Comparison of ENCODE assay signal across 18 mouse cellular contexts in the genomic region with DNA sequence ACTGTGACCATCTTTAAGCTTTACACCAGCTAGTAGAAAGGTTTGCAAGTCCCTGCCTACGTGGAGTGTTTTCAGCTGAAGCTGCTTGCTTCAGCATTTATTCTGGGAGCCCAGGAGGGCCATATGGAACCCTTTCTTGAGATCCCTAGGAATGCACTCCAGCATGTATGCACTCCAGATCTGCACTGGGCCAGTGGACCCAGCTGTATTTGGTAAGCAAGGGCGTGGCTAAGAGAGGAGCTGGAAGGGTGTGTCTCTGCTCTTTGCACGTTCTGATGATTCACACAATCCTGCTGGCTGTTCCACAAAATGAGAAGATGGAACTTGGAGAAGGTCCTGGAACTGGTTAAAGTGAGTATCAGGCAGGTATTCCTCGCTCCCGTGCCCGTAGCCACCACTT.
DNase-seq lines count a peak whose midpoint lies in the region; ATAC-seq and TF ChIP-seq lines count a peak whose summit lies in the region.
"Had no signal": no experiment of that assay in that cellular context is flagged by ENCODE, and none has a peak within 500 bp of the region (broad histone marks: within the 10 kb centered on the region; RNA-seq: fewer than 3 reads in every experiment).

No protein-coding gene starts in this region.

- 68% methylated on average over 6 of the region's 6 CpGs for WGBS in lung, embryonic 15.5 days
- 47% methylated on average over 6 of the region's 6 CpGs for WGBS in stomach, postnatal 0 days

- peaks cover 9% of the 10 kb centered on the region; the same call in 1 of the 2 replicates for H3K4me1 ChIP-seq in lung, embryonic 15.5 days
- no peaks in the 10 kb centered on the region; the same call in 1 of the 2 replicates for H3K4me1 ChIP-seq in stomach, postnatal 0 days (replicated peaks; ENCODE audit: control insufficient read depth, insufficient read depth)
- H3K4me1 ChIP-seq: neural tube, embryonic 13.5 days had no signal

- no peak overlapping the region for H3K9ac ChIP-seq in lung, embryonic 15.5 days
- no peak overlapping the region for H3K9ac ChIP-seq in stomach, postnatal 0 days (ENCODE audit: low read length)
- H3K9ac ChIP-seq: neural tube, embryonic 13.5 days had no signal

- TF ChIP-seq EP300 in stomach, postnatal 0 days (optimal IDR thresholded peaks at IDR 0.05), result no peak

- TF ChIP-seq CTCF in stomach, postnatal 0 days (IDR thresholded peaks at IDR 0.05; ENCODE audit: low read depth), result no peak
- no peak for TF ChIP-seq CTCF in layer of hippocampus, adult 2 months (conservative IDR thresholded peaks at IDR 0.05)

- no peaks in the 10 kb centered on the region for H3K36me3 ChIP-seq in lung, embryonic 15.5 days
- no peaks in the 10 kb centered on the region for H3K36me3 ChIP-seq in stomach, postnatal 0 days (ENCODE audit: control insufficient read depth, insufficient read depth, low read length)
- H3K36me3 ChIP-seq: neural tube, embryonic 13.5 days had no signal

- no peaks in the 10 kb centered on the region for H3K27me3 ChIP-seq in lung, embryonic 15.5 days
- H3K27me3 ChIP-seq in stomach, postnatal 0 days (ENCODE audit: control insufficient read depth, insufficient read depth, low read length), result no peaks in the 10 kb centered on the region
- H3K27me3 ChIP-seq: neural tube, embryonic 13.5 days had no signal

- ATAC-seq in frontal cortex, adult (ENCODE audit: low TSS enrichment), result peak; percentile 84
- peak; percentile 69; the same call in 1 of the 2 replicates for ATAC-seq in lung, embryonic 15.5 days (ENCODE audit: borderline replicate concordance, extremely low read depth, low FRiP score, low TSS enrichment)
- ATAC-seq in stomach, postnatal 0 days (ENCODE audit: low FRiP score, low TSS enrichment), result peak; percentile 91
- ATAC-seq: inflammation-experienced regulatory T-cells, adult 6 months had no signal

- H3K27ac ChIP-seq in lung, embryonic 15.5 days, result 0 out of 2 replicates have a peak overlapping the region, but pooled peaks have one; percentile 1
- H3K27ac ChIP-seq in stomach, postnatal 0 days (replicated peaks), result peak overlapping the region; percentile 36
- H3K27ac ChIP-seq in layer of hippocampus, adult 2 months, result no peak overlapping the region
- H3K27ac ChIP-seq: neural tube, embryonic 13.5 days had no signal

- no peaks in the 10 kb centered on the region for H3K9me3 ChIP-seq in lung, embryonic 15.5 days
- no peaks in the 10 kb centered on the region for H3K9me3 ChIP-seq in stomach, postnatal 0 days (ENCODE audit: control insufficient read depth, low read length)
- H3K9me3 ChIP-seq: neural tube, embryonic 13.5 days had no signal

- DNase-seq in frontal cortex, postnatal 10 days (ENCODE audit: low spot score in 2 of 2), result no peak
- no peak for DNase-seq in lung, postnatal 10 days
- peak; percentile 48 for DNase-seq in lung, postnatal 25 days (ENCODE audit: low spot score)
- peak; percentile 47 for DNase-seq in stomach, postnatal 0 days (ENCODE audit: low spot score)
- no peak for DNase-seq in layer of hippocampus, adult 2 months (ENCODE audit: low spot score in 2 of 2)
- DNase-seq in retina, postnatal 1 day, result no peak
- DNase-seq: adrenal gland, postnatal 14 days; cerebellum, postnatal 10 days; heart, postnatal 4 days; kidney, postnatal 36 days; liver; spleen, adult 18-20 months; thymus, postnatal 14 days had no signal

- H3K4me3 ChIP-seq in lung, embryonic 15.5 days, result no peak overlapping the region
- H3K4me3 ChIP-seq in stomach, postnatal 0 days (ENCODE audit: low read depth, low read length), result no peak overlapping the region
- H3K4me3 ChIP-seq in layer of hippocampus, adult 2 months, result no peak overlapping the region
- H3K4me3 ChIP-seq: neural tube, embryonic 13.5 days had no signal

- no peak overlapping the region for H3K4me2 ChIP-seq in lung, embryonic 15.5 days
- no peak overlapping the region for H3K4me2 ChIP-seq in stomach, postnatal 0 days (replicated peaks; ENCODE audit: low read depth)
- H3K4me2 ChIP-seq: heart, embryonic 11.5 days; neural tube, embryonic 13.5 days had no signal

Comparison
In these comparisons a context has a peak if more than half of its experiments do, and no peak if none do; other contexts are left out.
1. DNase-seq: peak in lung, postnatal 25 days (single experiment) and stomach, postnatal 0 days (single experiment); none in frontal cortex, postnatal 10 days (0 of 2), lung, postnatal 10 days (single experiment), layer of hippocampus, adult 2 months (0 of 2) and retina, postnatal 1 day (single experiment).
2. Peak in every context shown above with its lines, with median percentiles within 50 percentile points of each other: ATAC-seq.